Comparison of ENCODE assay signal across 22 mouse cellular contexts in the genomic region with DNA sequence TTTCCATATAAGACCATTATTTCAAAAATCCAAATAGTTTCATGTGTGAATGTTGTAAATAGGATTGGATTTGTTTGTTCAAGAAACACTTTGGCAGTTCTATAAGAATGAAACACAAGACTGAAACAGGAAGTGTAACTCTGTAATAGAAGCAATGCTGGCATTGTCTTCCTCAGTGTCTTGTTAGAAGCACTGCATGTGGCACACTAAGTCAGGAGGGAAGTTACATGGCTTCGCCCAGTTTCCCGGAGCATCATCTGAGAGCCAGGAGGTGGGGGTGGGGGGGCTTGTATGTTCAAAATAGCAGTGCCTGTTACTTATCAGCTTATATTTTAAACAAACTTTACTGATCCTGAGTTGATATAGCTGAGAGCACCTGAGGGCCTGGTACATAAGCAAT.
DNase-seq lines count a peak whose midpoint lies in the region; ATAC-seq lines count a peak whose summit lies in the region.
"Had no signal": no experiment of that assay in that cellular context is flagged by ENCODE, and none has a peak within 500 bp of the region (broad histone marks: within the 10 kb centered on the region; RNA-seq: fewer than 3 reads in every experiment).

No protein-coding gene starts in this region.

- H3K4me3 ChIP-seq in macrophage (ENCODE audit: inconsistent target) = no peak overlapping the region
- H3K4me3 ChIP-seq: erythroblast, embryonic 14.5 days; lung, embryonic 15.5 days; midbrain, embryonic 10.5 days had no signal

- 0 out of 2 replicates have a peak overlapping the region, but pooled peaks have one; percentile 5 for H3K27ac ChIP-seq in macrophage
- H3K27ac ChIP-seq: lung, embryonic 15.5 days; midbrain, embryonic 10.5 days had no signal

- H3K36me3 ChIP-seq in macrophage (ENCODE audit: inconsistent target) = no peaks in the 10 kb centered on the region
- H3K36me3 ChIP-seq: lung, embryonic 15.5 days; midbrain, embryonic 10.5 days had no signal

- DNase-seq in embryo, embryonic 11 days = peak; percentile 8
- no peak for DNase-seq in embryo, embryonic 10.5 days (ENCODE audit: low spot score)
- peak; percentile 1 for DNase-seq in 3134 (ENCODE audit: extremely low read depth, insufficient read length, low spot score)
- DNase-seq in gastrocnemius, postnatal 4 days (ENCODE audit: low spot score in 2 of 2) = no peak
- no peak for DNase-seq in lung, postnatal 4 days
- DNase-seq in gastrocnemius, postnatal 25 days = no peak
- DNase-seq: adrenal gland, postnatal 25 days; B cell, adult 2 months; cerebellum, adult 9-10 months; gastrocnemius, postnatal 36 days; kidney, adult 2 months; kidney, postnatal 36 days; right cerebral cortex, postnatal 14 days; thymus, postnatal 36 days had no signal

- 14% methylated on average over 2 of the region's 2 CpGs for WGBS in macrophage (ENCODE audit: missing documents)

- peak; percentile 78; the same call in 1 of the 2 replicates for ATAC-seq in common myeloid progenitor, adult 5-6 weeks (replicated peaks; ENCODE audit: low read depth, poor library complexity, severe bottlenecking)
- ATAC-seq: activated CD4-positive, CD25-positive, alpha-beta regulatory T cell, adult 4 months; forebrain, embryonic 14.5 days; Patski had no signal

- no peaks in the 10 kb centered on the region for H3K79me2 ChIP-seq in macrophage (ENCODE audit: inconsistent target)

Comparison
In these comparisons a context has a peak if more than half of its experiments do, and no peak if none do; other contexts are left out.
1. DNase-seq: peak in embryo, embryonic 11 days (single experiment) and 3134 (single experiment); none in embryo, embryonic 10.5 days (single experiment), gastrocnemius, postnatal 4 days (0 of 2), lung, postnatal 4 days (0 of 2) and gastrocnemius, postnatal 25 days (single experiment).